Mouse (Mus musculus) heart, adult 2 months (tissue): ENCODE measurements around the gene Garem2.

ENCODE experiments used
- CTCF ChIP-seq: fragments of 200-600 bp; IDR thresholded peaks from 2 replicates; pipeline ENCODE4 v1.8.1; 2022; ENCODE audit warnings: antibody characterized with exemption, mild to moderate bottlenecking, moderate library complexity
- EP300 ChIP-seq: fragments of 200-500 bp; IDR thresholded peaks from 2 replicates; pipeline ENCODE4 v1.6.1; 2011; ENCODE audit warnings: low read depth, low read length, control low read depth; ENCODE audit not compliant: insufficient read depth

- TF ChIP-seq CTCF (no peak), EP300 (no peak)
Measured at GRCm38 (mm10) chr5:30153222-30153621, 48.3 kb downstream of the Garem2 start.
